Mouse (Mus musculus) lung, postnatal 0 days (tissue): Measurements from ENCODE around the gene Acy3.

Experiments
- CTCF ChIP-seq: IDR thresholded peaks from 2 replicates; pipeline ENCODE4 v1.5.1; 2016; ENCODE audit warnings: antibody characterized with exemption, mild to moderate bottlenecking
- EP300 ChIP-seq: IDR thresholded peaks from 2 replicates; pipeline ENCODE4 v1.6.1; 2016; ENCODE audit warnings: antibody characterized with exemption, mild to moderate bottlenecking, control low read depth

- TF ChIP-seq CTCF = no peak
- TF ChIP-seq EP300 = no peak
These were observed 34.9 kb upstream of the Acy3 start for GRCm38 (mm10) chr19:3951461-3951860.
